Mouse (Mus musculus): ENCODE results near the gene Gpld1.
"Not testable (repeated sequence)": the region's sequence is repeated elsewhere in the genome, so short reads cannot be mapped to it uniquely, and the experiment has no call there.

The Gpld1 gene

DNA sequence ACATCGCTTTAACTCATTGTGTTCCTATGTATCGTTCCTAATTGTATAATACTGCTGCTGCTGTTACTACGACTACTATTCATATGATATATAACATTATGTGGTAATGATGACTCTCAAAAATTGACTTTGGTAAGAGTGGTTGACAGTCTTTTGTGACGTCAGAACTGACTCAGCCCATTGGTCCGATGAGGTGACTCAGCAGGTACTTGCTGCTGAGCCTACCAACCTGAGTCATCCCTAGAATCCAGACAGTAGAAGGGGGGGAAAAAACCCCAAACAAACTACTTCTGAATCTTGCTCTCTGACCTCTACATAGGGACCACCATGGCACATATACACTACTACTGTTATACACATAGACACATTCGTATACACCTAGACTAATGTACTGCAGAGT lies 5.9 kb downstream of the Gpld1 start:
- no peak for DNase-seq (ENCODE audit: low spot score in 2 of 2)

DNA sequence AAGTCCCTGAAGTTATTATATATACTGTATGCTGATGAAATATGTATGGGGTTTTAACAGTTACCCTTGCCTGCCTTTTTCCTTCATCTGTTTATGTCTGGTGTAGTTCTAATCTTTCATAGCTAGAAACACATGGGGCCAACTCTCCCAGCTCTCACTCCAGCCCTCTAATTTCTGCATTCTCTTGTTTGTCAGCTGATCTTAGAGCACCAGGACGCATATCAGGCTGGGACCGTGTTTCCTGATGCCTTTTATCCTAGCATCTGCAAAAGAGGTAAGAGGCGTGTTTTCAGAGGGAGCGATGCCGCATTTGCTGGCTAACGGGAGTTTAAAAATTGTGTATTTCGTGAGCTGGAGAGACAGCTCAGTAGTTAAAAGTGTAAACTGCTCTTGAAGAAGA lies 9.7 kb downstream of the Gpld1 start:
- no peak for DNase-seq (ENCODE audit: low spot score in 2 of 2)

DNA sequence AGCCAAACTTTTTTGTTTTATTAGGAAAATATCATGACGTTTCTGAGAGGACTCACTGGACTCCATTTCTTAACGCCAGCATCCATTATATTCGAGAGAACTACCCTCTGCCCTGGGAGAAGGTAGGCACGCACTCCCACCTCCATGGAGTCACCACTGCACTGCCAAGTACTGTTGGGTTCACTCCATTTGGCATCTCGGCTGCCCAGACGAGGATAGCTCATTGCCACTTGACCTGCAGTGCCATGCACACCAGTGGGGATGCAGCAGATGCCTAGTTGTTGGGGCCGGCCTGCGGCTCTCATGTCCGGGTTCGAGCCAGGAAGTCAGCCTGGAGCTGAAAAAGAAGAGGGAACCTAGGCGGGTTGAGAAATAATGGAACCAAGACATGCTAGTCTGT lies 12.1 kb downstream of the Gpld1 start:
- no peak for DNase-seq (ENCODE audit: low spot score in 2 of 2)

DNA sequence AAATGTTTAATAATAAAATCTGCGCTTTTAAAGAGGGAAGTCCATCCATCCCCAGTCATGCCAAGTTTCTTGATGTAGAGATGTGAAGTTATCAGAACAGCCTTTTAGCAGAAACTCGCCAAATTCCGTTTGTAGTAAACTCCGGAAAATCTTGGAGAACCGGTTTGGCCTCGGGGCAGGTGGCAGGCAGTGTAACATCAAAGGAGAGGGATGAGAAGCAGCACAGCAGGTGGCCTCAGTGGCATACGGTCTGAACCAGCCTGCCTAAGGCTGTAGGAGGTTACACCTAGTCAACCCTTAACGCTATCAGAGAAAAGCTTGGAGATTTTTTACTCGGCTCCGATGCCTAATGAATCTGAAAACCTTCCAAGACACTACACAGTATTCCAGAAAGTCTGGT lies 12.5 kb downstream of the Gpld1 start:
- no peak for DNase-seq (ENCODE audit: low spot score in 2 of 2)

DNA sequence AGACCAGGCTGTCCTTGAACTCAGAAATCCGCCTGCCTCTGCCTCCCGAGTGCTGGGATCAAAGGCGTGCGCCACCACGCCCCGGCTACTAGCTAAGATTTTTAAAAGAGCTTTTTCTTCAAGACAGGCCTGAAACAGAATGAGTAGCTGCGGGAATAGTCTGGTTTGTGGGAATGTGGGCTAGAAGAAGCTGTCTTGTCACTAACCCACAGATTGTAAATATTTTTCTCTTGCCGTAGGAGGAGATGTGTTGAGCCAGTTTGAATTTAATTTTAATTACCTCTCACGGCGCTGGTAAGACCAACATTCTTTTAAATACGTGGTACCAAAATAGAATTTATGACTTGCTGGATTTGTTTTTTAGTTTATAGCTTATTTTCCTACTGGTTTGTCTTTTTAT lies 15.7 kb downstream of the Gpld1 start:
- no peak for DNase-seq (ENCODE audit: low spot score in 2 of 2)

DNA sequence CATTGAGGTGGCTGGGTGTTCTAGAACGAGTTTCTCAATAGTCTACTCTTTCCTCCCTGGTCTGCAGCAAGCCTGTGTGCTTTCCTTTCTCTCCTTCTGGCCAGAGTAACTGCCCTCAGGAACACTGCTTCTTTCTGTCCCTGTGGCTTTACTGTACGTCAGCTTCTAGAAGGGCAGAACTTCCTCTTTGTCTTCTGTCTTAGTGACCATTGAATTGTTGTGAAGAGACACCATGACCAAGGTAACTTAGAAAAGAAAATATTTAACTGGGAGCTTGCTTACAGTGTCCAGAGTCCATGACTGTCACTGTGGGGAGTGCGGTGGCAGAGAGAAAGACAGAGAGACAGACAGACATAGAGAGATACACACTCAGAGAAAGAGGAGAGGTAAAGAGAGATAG lies 17.1 kb downstream of the Gpld1 start:
- no peak for DNase-seq (ENCODE audit: low spot score in 2 of 2)

DNA sequence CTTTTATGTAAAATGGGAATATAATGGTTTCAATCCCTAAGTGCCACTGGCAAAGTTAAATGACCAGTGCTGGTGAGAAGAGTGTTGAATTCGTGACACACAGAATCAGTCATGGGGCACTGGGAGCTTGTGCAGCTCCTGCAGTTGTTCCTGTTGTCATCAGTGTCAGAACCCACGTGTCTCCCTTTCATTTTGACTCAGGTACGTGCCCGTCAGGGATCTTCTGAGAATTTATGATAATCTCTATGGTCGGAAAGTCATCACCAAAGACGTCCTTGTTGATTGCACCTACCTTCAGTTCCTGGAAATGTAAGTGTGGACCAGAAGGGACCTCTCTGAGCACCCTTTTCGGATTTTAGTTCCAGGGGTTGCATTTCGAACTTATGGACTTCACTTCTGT lies 19.2 kb downstream of the Gpld1 start:
- DNase-seq (ENCODE audit: low spot score in 2 of 2), result no peak

DNA sequence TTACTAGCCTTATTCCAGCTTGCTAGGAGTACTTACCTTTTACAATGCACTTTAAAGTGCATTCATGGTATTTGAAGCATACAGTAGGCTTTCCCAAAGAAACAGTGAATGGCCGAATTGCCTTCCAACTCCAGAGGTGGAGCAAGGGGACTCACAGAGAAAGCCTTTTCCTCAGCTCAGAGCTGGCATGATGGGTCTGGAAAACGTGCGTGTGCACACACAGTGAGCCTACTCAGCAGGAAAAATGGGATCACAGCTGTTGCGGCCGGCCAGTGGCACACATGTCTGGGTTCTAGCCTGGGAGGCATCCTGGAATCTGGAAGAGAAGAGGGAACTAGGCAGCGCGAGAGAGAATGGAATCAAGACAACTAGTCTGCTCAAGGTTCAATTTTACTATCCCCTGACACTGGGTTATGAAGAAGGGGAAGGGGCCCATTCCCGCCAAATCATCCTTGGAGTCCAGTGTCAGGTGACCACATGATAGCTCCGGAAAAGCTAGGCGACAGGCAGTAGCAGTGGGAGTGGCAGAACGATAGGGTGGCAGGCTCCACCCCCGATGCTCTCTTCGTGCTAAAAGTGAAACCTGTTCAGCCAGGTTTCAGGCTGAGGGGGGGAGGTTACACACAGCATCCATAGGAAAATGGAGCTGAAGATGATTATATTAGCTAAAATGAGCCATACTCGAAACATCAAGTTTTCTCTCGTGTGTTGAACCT lies 22.3 kb downstream of the Gpld1 start:
- peak in 1 of 2 experiments; percentile 2 for DNase-seq (ENCODE audit: low spot score in 2 of 2)

DNA sequence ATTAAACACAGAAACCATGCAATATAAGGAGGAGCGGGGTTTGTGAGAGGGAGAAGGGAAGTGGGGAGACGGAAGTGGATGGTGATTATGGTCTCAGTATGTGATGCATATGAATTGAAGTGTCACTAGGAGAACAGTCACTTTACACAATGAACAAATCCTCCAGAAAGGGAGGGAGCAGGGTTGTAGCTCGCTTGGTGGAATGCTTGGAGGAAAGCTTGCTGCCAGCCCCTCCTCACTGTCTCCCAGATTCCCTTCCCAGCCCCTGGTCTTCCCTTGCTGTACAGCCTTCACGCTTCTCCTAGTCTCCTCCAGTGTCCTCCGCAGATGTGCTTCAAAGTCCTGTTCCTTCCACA lies 22.9 kb downstream of the Gpld1 start:
- DNase-seq (ENCODE audit: low spot score in 2 of 2), result no peak

DNA sequence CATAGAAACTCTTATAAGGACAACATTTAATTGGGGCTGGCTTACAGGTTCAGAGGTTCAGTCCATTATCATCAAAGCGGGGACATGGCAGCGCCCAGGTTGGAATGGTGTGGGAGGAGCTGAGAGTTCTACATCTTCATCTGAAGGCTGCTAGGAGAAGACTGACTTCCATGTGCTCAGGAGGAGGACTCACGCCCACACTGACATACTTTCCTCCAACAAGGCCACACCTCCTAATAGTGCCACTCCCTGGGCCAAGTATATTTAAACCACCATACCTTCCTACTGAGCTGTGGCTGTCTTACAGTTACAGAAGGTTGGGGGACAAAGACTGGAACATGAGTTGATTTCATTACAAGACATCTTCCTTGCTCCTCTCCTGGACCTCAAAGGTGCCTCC lies 28.8 kb downstream of the Gpld1 start:
- not testable (repeated sequence) for DNase-seq (ENCODE audit: low spot score in 2 of 2)

DNA sequence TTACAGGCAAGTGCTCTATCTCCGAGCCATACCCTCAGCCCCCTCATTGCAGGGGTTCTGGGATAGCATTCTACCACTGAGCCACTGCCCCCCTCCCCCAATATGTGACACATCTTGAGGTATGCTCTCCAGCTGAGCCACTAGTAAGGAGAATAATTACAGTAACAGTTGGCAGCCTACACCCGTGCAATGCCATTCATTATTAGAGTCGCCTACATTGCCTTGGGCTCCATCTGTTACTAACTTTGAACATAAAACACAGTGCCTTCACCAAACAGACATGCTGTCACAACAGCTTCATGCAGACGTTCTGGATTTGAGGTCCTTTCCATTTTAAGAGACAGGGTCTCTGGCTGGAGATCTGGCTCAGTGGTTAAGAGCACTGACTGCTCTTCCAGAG lies 33.4 kb downstream of the Gpld1 start:
- no peak for DNase-seq (ENCODE audit: low spot score in 2 of 2)

DNA sequence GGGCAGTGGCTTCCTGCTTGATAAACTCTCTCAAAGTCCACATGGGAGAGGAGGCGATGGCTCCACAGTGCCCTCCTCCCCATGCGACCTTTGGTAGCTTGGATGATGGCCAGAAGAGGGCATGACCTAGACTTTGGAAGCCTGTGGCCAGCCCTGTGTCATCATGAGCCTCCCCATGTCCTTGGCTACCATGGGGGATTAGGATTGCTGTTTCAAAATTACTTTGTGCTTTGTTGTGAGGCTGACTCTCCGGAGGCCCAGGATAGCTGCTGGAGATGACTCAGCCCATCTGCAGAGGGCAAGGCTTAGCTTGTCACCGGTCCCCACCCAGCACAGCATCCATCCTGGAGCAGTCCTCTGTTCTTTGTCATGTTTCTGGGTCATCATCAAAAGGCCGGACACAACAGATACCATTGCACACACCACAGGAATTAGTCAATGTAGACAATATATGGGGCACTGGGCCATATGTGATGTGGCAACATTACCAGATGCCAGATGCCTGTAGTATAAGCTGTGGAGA lies 34.9 kb downstream of the Gpld1 start:
- DNase-seq (ENCODE audit: low spot score in 2 of 2), result no peak

DNA sequence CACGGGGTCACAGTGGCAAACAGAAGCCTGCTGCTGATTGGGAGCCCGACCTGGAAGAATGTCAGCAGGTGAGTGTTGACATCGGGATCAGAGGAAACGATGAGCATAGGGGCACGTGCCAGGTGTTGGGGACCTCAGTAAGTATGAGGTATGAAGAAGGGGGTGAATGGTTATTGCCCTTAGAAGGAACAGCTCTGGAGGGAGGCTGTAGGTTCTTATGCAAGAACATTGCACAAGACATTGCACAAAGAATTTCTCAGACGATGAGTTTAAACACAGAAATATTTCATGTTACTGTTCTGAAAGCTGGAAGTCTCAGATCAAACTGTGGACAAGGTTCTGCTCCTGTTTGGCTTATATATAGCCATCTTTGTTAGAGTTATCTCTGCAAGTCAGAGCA lies 38.1 kb downstream of the Gpld1 start:
- DNase-seq (ENCODE audit: low spot score in 2 of 2), result no peak

DNA sequence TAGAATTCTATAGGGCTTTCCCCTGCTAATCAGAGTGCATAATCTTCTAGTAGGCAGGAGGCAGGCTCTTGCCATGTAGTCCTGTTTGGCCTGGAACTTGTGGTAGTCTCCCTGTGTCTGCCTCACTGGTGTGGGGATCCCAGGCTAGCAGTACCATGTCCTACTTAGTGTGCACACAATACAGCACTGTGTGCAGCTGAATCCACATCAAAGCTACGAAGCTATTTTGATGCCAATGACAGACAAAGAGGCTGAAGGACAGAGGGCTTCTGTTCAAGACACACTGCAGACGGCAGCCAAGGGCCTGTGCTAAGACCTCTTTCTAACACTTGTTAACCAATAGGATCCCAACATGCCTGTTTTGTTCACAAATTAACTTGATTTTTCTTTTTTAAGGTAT lies 42.5 kb downstream of the Gpld1 start:
- no peak for DNase-seq (ENCODE audit: low spot score in 2 of 2)

DNA sequence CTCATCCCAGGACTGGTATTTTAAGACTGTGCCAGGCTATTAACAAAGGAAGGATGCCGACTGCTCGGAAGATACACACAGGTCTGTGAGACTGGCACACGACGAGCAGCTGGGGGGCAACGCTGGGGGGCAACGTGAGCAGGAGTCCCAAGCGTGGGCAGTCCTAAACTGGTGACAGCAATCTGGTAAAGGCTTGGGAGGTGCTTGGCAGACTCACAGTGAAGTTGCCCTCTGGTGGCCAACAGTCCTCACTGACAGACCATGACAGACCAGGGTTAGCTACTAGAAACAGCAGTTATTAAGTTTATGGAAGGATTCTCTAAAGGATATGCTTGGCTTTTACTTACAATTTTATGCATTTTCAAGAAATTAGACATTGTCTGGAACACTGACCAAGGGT lies 45.4 kb downstream of the Gpld1 start:
- DNase-seq (ENCODE audit: low spot score in 2 of 2), result peak; percentile 10 to 29

DNA sequence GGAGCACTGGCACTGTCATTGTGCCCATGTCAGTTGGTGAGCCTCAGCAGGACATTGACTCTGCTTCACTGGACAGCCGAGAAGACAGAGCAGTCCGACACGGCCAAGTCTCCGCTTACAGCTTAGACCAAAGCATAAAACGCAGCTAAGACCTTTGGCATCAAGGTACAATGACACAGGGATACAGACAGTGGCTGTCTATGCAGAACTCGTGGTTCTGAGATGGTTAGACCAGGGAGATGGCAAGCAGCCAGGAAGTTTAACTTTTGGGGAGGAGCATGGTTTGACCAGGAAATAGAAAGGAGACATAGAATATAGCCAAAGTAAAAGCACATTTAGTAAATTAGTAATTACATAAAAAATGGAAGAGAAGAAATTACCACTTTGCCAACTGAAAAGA lies 46.1 kb downstream of the Gpld1 start:
- no peak for DNase-seq (ENCODE audit: low spot score in 2 of 2)

DNA sequence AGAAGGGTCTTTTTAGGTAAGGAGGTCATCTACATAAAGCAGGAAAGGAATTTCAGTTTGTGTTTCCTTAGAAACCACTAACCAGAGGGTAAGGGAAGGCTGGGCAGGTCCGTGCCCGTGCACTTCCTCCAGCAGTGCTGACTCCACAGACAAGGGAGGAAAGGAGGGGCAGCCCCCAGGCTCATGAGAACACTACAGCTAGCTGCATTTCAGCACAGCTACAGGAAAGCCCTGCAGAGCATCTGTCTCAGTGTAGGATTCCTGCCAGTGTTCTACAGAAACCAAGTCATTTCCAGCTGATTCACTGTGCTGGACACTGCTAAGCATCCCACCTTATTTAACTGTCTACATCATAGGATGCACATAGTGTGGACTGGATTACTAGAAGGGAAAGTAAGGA lies 50.2 kb downstream of the Gpld1 start:
- no peak for DNase-seq (ENCODE audit: low spot score in 2 of 2)

DNA sequence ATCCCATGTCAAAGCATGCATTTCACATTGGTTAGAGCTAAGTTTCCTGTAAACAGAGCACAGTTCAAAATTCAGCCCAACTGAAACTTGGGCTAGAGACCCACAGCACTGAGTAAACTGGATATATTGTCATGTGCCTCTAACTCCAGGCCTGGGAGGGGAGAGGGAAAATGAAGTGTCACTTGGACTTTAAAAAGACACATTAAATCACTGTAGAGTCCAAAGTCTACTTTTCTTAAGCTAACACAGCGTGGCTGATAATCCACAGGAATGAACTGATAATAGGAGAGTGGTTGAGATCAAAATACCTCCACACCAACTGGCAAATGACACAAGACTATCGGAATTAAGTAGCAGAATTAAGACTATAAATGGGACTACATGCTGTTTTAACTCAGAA lies 56.6 kb downstream of the Gpld1 start:
- no peak for DNase-seq (ENCODE audit: low spot score in 2 of 2)

DNA sequence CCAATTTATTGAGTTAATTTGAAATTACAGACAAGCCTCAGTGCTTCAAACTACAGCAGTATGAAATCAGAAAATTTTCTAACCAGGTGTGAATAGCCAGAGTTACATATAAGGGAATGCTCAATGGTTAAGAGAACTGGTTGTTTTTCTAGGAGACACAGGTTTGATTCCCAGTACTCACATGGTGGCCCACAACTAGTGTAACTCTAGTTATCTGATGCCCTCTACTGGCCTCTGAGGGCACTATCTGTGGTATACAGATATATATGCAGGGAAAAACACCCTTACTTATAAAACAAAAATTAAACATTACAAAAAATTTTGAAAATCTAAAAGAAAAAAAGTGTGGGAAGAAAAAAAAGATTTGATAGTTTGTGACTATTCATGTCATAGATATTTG lies 60.0 kb downstream of the Gpld1 start:
- DNase-seq (ENCODE audit: low spot score in 2 of 2), result no peak

DNA sequence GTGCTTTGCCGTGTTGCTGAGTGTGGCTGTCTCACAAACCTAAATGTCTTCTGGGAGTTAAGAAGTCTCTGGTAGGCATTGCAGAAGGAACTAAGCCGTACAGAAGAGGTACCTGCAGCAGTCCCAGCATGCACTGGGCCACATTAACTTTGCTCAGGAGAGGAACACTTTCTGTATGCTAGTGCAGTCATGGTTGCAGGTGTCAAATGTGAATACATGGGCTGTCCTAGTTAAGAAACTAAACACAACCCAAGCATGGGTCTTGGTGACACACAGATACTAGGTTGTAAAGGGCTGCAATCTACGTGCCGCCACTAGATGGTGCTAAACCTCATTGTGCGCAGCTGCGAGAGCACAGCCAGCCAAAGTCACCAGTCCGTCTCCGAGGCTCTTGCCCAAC lies 64.2 kb downstream of the Gpld1 start:
- DNase-seq (ENCODE audit: low spot score in 2 of 2), result peak; percentile 11 to 56

DNA sequence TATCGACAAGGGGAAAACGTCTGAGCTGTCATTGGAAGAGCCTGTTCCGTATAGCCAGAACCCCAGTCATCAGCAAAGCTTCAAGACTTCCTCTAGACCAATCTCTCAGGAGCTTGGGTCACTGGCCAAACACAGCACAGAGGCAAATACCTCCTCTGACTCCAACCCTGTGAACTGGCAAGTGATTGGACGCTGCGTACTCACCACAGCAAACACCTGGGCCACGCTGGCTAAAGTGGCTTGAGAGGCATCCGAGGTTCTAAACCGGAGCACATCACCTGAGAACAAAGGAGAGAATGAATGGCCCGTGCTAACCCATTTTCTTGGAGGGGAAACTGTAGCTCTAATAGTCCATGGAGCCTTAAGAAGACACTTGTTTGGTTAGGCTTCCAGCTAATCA lies 75.4 kb downstream of the Gpld1 start:
- DNase-seq (ENCODE audit: low spot score in 2 of 2), result no peak

DNA sequence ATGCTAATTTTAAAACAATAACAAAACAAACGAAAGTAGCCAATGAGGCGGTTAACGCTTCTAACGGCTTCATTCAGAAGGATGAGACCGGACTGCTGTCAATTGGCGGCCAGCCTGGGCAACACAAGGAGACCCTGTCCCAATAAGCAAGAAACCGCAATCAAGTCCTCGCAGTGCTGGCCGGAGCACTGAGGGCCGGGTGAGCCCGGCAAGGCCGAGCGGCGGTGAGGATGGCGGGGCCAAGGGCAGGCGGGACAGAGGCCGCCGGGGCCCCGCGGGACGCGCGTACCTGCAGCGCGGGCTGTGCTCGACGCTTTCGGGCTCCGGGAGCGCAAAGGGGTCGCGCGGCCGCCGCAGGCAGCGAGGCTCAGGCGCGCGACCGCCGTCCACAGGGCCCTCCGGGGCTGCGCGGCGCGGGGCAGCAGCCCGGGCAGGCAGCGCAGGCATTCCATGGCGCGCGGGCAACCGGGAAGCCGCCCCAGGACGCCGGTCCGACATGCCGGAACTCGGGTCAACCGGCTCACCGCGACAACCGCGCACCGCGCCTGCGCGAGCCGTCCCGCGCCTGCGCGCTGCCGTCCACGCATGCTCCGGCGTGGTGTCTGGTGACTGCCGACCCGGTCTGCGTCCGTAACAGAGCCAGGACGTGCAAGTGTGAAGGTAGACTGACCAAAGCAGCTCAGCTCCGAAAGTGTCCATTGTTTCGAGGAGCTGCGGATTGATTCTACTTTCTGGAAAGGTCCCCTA lies 77.0 kb downstream of the Gpld1 start, which contains the start of gene Mrs2:
TSS of gene Mrs2 (minus strand) at position 587 of the 747 bp plus-strand sequence.
- DNase-seq (ENCODE audit: low spot score in 2 of 2), result peak; percentile 82 to 86

DNA sequence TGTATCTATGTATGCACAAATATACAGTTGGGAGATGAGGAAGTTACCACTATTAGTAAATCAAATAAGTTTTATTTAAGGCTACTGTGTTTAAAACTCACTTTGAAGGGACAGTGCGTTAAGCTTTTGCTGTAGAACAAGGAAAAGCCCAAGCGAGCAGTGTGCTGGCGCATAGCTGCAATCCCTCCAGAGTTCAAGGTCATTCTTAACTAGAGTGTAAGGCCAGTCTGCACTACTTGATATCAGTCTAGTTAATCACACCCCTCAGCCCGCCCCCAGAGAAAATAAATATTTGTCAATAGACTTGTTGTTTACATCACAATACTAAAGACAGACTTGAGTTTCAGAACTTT lies 77.6 kb downstream of the Gpld1 start:
- DNase-seq (ENCODE audit: low spot score in 2 of 2), result no peak

DNA sequence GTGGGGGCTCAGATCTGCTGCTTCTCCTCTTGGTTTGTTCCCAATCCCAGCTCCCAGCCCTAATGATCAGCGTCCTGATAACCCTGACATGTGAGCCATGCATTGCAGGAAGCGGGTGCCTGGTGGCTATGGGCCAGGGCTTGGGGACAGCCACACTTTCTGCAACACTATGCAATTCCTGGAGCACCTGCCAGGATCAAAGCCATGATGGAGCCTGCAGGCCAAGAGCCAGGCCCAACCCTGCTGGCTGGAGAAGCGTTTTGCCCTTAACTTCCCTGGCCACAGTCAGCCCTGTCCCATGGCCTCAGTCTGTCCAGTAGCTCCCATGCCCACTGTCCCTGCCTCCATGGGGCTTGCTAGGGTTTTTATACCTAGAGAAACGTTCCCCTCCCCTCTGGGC lies 79.4 kb downstream of the Gpld1 start:
- no peak for DNase-seq (ENCODE audit: low spot score in 2 of 2)

Measured in natural killer cell, adult 2 months (primary cell).